Mouse (Mus musculus): ENCODE results near the gene Cln3.

- TF ChIP-seq CTCF (IDR thresholded peaks at IDR 0.05) = no peak
- TF ChIP-seq EP300 (IDR thresholded peaks at IDR 0.05) = no peak
Measured at GRCm38 (mm10) chr7:126601896-126602295, 16.3 kb upstream of the Cln3 start.

All from lung, postnatal 0 days (tissue).